Comparison of ENCODE assay signal across 8 mouse cellular contexts in genomic region chr16:21340136-21340535, GRCm38 (mm10).
DNase-seq lines count a peak whose midpoint lies in the region; ATAC-seq lines count a peak whose summit lies in the region.

No protein-coding gene starts in this region.

- H3K27ac ChIP-seq in neural tube, embryonic 11.5 days (ENCODE audit: low read depth, low read length): peak overlapping the region; percentile 1; the same call in 1 of the 2 replicates
- peak overlapping the region; percentile 95 for H3K27ac ChIP-seq in limb, embryonic 12.5 days
- peak overlapping the region; percentile 94 for H3K27ac ChIP-seq in stomach, embryonic 15.5 days

- H3K4me2 ChIP-seq in neural tube, embryonic 11.5 days (ENCODE audit: low read depth): no peak overlapping the region
- no peak overlapping the region for H3K4me2 ChIP-seq in limb, embryonic 12.5 days
- H3K4me2 ChIP-seq in stomach, embryonic 15.5 days: no peak overlapping the region

- DNase-seq in embryo, embryonic 11 days: peak; percentile 41
- no peak for DNase-seq in embryo, embryonic 9.5 days (ENCODE audit: extremely low spot score)
- DNase-seq in neural tube, embryonic 11.5 days (ENCODE audit: low spot score): peak; percentile 30
- no peak for DNase-seq in neural tube, embryonic 10.5 days (ENCODE audit: extremely low spot score, low spot score)
- no peak for DNase-seq in yolk sac, embryonic 10.5 days (ENCODE audit: low spot score)
- no peak for DNase-seq in adrenal gland, postnatal 25 days

- no peaks in the 10 kb centered on the region for H3K36me3 ChIP-seq in neural tube, embryonic 11.5 days (ENCODE audit: control insufficient read depth, insufficient read depth, low read length)
- H3K36me3 ChIP-seq in limb, embryonic 12.5 days: no peaks in the 10 kb centered on the region
- no peaks in the 10 kb centered on the region for H3K36me3 ChIP-seq in stomach, embryonic 15.5 days

- no peak overlapping the region for H3K9ac ChIP-seq in neural tube, embryonic 11.5 days (ENCODE audit: low read length)
- H3K9ac ChIP-seq in limb, embryonic 12.5 days (replicated peaks): no peak overlapping the region
- H3K9ac ChIP-seq in stomach, embryonic 15.5 days: no peak overlapping the region

- H3K9me3 ChIP-seq in neural tube, embryonic 11.5 days (ENCODE audit: control insufficient read depth, low read length): no peaks in the 10 kb centered on the region
- no peaks in the 10 kb centered on the region for H3K9me3 ChIP-seq in limb, embryonic 12.5 days
- H3K9me3 ChIP-seq in stomach, embryonic 15.5 days: no peaks in the 10 kb centered on the region

- ATAC-seq in neural tube, embryonic 11.5 days (ENCODE audit: insufficient read depth, low FRiP score, low TSS enrichment): 0 out of 2 replicates have a peak, but pooled peaks have one; percentile 39
- no peak for ATAC-seq in limb, embryonic 12.5 days (ENCODE audit: insufficient number of reproducible peaks, insufficient read depth, low FRiP score, low TSS enrichment, low read depth)
- ATAC-seq in stomach, embryonic 15.5 days (ENCODE audit: insufficient read depth, low FRiP score, low read depth): 0 out of 2 replicates have a peak, but pooled peaks have one; percentile 1

- peaks cover 11% of the 10 kb centered on the region for H3K4me1 ChIP-seq in neural tube, embryonic 11.5 days (ENCODE audit: control insufficient read depth, insufficient read depth, low read length)
- H3K4me1 ChIP-seq in limb, embryonic 12.5 days (replicated peaks): peaks cover 37% of the 10 kb centered on the region
- peaks cover 30% of the 10 kb centered on the region for H3K4me1 ChIP-seq in stomach, embryonic 15.5 days

- no peak overlapping the region for H3K4me3 ChIP-seq in neural tube, embryonic 11.5 days (ENCODE audit: low read depth, low read length)
- H3K4me3 ChIP-seq in limb, embryonic 12.5 days (replicated peaks): no peak overlapping the region
- no peak overlapping the region for H3K4me3 ChIP-seq in stomach, embryonic 15.5 days (replicated peaks)

- 33% methylated on average over 7 of the region's 7 CpGs for WGBS in neural tube, embryonic 11.5 days
- WGBS in limb, embryonic 12.5 days: 45% methylated on average over 7 of the region's 7 CpGs
- 40% methylated on average over 7 of the region's 7 CpGs for WGBS in stomach, embryonic 15.5 days

- no peaks in the 10 kb centered on the region for H3K27me3 ChIP-seq in neural tube, embryonic 11.5 days (ENCODE audit: control insufficient read depth, insufficient read depth, low read length)
- H3K27me3 ChIP-seq in limb, embryonic 12.5 days: no peaks in the 10 kb centered on the region
- no peaks in the 10 kb centered on the region for H3K27me3 ChIP-seq in stomach, embryonic 15.5 days (replicated peaks)

Comparison
In these comparisons a context has a peak if more than half of its experiments do, and no peak if none do; other contexts are left out.
1. DNase-seq: peak in embryo, embryonic 11 days (single experiment) and neural tube, embryonic 11.5 days (single experiment); none in embryo, embryonic 9.5 days (single experiment), neural tube, embryonic 10.5 days (single experiment), yolk sac, embryonic 10.5 days (single experiment) and adrenal gland, postnatal 25 days (single experiment).
2. H3K27ac ChIP-seq: peak in every context shown above with its lines; median percentile 95 in limb, embryonic 12.5 days; 94 in stomach, embryonic 15.5 days; 1 in neural tube, embryonic 11.5 days.